Mouse (Mus musculus) lung, embryonic 14.5 days (tissue): ENCODE data around the gene Dglucy. TPM values are rescaled to one million over a fixed set of nuclear protein-coding genes. Genes with fewer than 3 reads are reported as not detected.
"Not testable (repeated sequence)": the region's sequence is repeated elsewhere in the genome, so short reads cannot be mapped to it uniquely, and the experiment has no call there.

Experiments used
- ATAC-seq: fragments of 200-750 bp; cut with Nextera tagmentation; 2 replicates; pipeline ENCODE4 v1.8.0; 2017; ENCODE audit warnings: mild to moderate bottlenecking, moderate TSS enrichment, moderate library complexity; ENCODE audit not compliant: insufficient read depth
- DNase-seq: peaks from one replicate; pipeline ENCODE4 v3.0.0-alpha.2; 2015
- H3K27ac ChIP-seq: fragments of 300-500 bp; sonication (generic); 2 replicates; pipeline ENCODE4 v1.5.1; 2014; ENCODE audit warnings: low read depth, mild to moderate bottlenecking, moderate library complexity
- H3K27me3 ChIP-seq: fragments of 300-500 bp; sonication (generic); 2 replicates; pipeline ENCODE4 v1.6.1; 2014; ENCODE audit warnings: low read length, control low read depth; ENCODE audit not compliant: insufficient read depth
- H3K36me3 ChIP-seq: fragments of 300-500 bp; sonication (generic); 2 replicates; pipeline ENCODE4 v1.6.1; 2014; ENCODE audit warnings: control low read depth; ENCODE audit not compliant: insufficient read depth
- H3K4me1 ChIP-seq: fragments of 300-500 bp; sonication (generic); 2 replicates; pipeline ENCODE4 v1.6.1; 2014; ENCODE audit warnings: antibody characterized with exemption, control low read depth; ENCODE audit not compliant: insufficient read depth
- H3K4me2 ChIP-seq: fragments of 300-500 bp; sonication (generic); 2 replicates; pipeline ENCODE4 v1.6.1; 2014; ENCODE audit warnings: mild to moderate bottlenecking
- H3K4me3 ChIP-seq: fragments of 300-500 bp; sonication (generic); 2 replicates; pipeline ENCODE4 v1.5.1; 2014; ENCODE audit warnings: low read depth, low read length
- H3K9ac ChIP-seq: fragments of 300-500 bp; sonication (generic); 2 replicates; pipeline ENCODE4 v1.6.1; 2014
- H3K9me3 ChIP-seq: fragments of 300-500 bp; sonication (generic); 2 replicates; pipeline ENCODE4 v1.6.1; 2016; ENCODE audit warnings: low read depth, low read length, control low read depth
- CTCF ChIP-seq: IDR thresholded peaks from 2 replicates; pipeline ENCODE4 v1.5.1; 2016; ENCODE audit warnings: antibody characterized with exemption, low read depth
- WGBS: fragments of 180-500 bp; shearing (Covaris S2); extraction: QIAGEN DNeasy Blood & Tissue Kit; methylation state at CpG from one replicate; pipeline ENCODE4 v1.1.7; 2014; 5-methylcytosine and 5-hydroxymethylcytosine counted together
- polyA plus RNA-seq: library from polyadenylated mRNA; unstranded; fragments of >200 nt; fragmentation: Nextera tagmentation; extraction: Ambion mirVana; gene quantifications from 2 replicates; pipeline ENCODE4 v1.2.1, GENCODE M21; 2014

The Dglucy gene
- polyA plus RNA-seq, 1 experiment from 2014 or later, result 3.8 TPM

DNA sequence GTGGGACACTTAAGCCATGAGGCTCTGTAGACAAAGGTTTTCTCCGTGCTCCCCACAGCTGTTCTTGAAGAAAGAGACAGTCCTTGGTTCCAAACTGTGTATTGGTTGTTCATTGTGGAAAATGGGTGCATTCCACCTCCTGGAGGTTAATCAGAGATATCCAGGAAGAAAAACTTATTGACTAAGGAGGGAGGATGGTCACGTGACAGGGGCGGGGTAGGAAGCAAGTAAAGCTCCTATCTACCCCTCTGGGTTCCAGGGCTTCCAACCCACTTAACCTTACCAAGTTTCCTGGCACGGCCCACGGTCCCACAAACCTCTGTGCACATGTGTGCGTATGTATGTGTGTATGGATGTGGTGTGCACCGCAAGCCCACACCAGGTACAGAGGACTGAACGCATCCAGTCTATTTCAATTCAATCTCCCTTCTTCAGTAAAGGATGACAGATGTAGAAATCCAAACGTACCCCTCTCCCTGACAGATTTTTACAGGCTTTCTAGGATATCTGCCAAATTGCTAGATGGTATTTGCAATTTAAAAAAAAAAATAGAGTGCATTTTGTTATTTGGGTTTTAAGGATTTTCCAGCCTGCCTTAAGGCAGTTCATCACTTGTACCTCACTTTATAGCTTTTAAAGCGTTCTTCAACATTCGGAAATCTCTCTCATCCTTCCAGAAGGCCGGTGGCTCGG lies 2.7 kb downstream of the Dglucy start:
- WGBS, result 83% methylated on average over 13 of the region's 13 CpGs
- ATAC-seq, result no peak
- no peak overlapping the region for H3K4me3 ChIP-seq

DNA sequence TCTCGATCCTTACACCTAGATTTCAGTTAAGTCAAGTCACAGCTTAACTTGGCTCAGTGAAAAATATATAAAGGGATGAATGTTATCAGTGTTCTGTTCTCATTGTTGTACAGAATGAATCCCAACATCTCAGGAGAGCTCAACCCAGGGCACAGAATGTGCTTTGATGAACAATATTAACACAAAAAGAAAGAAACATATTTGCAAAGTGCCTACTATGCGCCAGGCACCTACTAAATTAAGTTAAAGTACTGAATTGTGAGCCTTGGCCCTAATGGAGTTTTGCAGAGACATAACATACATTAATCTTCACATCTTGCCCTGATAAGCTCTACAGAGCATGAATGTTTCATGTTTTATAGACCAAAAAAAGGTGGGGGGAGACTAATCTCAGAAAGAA lies 5.3 kb downstream of the Dglucy start:
- Histone ChIP-seq H3K4me1 (0 out of 2 replicates have a peak, but pooled peaks cover 3% of the 10 kb centered on the region), H3K27me3 (no peaks in the 10 kb centered on the region), H3K36me3 (no peaks in the 10 kb centered on the region), H3K27ac (no peak overlapping the region), H3K9ac (no peak overlapping the region), H3K4me2 (no peak overlapping the region), H3K9me3 (no peaks in the 10 kb centered on the region), H3K4me3 (no peak overlapping the region)
- no peak for TF ChIP-seq CTCF
- ATAC-seq (no peak), DNase-seq (no peak)
- WGBS, result 72% methylated on average over 2 of the region's 2 CpGs

More for the DNA sequence above, 2.7 kb downstream of the Dglucy start:
- TF ChIP-seq CTCF, result no peak
- H3K4me2 ChIP-seq, result no peak overlapping the region
- H3K27me3 ChIP-seq, result no peaks in the 10 kb centered on the region
- DNase-seq, result no peak
- H3K9me3 ChIP-seq, result no peaks in the 10 kb centered on the region
- H3K27ac ChIP-seq, result no peak overlapping the region
- H3K36me3 ChIP-seq, result no peaks in the 10 kb centered on the region
- peaks cover 4% of the 10 kb centered on the region; the same call in 1 of the 2 replicates for H3K4me1 ChIP-seq
- no peak overlapping the region for H3K9ac ChIP-seq

DNA sequence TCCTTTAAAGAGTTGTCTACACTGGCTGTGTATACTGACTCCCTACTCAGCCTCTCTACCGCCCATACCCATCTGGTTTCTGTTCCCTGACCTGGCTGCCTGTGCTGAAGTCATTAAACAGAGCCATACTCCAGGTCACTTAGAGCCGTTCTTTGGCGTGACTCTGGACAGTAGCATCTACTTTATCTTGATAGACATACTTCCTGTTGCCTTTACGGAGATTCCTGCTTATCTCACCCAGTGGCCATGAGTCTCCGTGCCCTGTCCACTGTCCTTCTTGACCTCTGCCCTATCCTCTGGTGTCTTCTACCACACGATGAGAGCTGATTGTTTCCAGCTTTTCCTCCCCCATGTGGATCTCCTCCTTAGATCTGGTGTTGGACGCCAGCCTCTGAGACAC lies 6.5 kb downstream of the Dglucy start:
- DNase-seq (no peak), ATAC-seq (no peak)
- Histone ChIP-seq H3K9ac (no peak overlapping the region), H3K27ac (no peak overlapping the region), H3K36me3 (no peaks in the 10 kb centered on the region), H3K9me3 (no peaks in the 10 kb centered on the region), H3K4me3 (no peak overlapping the region), H3K27me3 (no peaks in the 10 kb centered on the region), H3K4me2 (no peak overlapping the region), H3K4me1 (no peaks in the 10 kb centered on the region)
- no peak for TF ChIP-seq CTCF
- WGBS, result 32% methylated on average over 7 of the region's 7 CpGs

- Histone ChIP-seq H3K27ac (no peak overlapping the region), H3K4me2 (no peak overlapping the region), H3K9me3 (no peaks in the 10 kb centered on the region), H3K36me3 (no peaks in the 10 kb centered on the region), H3K9ac (no peak overlapping the region), H3K4me1 (no peaks in the 10 kb centered on the region), H3K4me3 (no peak overlapping the region), H3K27me3 (no peaks in the 10 kb centered on the region)
- WGBS, result 48% methylated on average over 3 of the region's 3 CpGs
- DNase-seq (no peak), ATAC-seq (no peak)
- no peak for TF ChIP-seq CTCF
Observed at GRCm38 (mm10) chr12:100789981-100790550, 11.2 kb downstream of the Dglucy start.

DNA sequence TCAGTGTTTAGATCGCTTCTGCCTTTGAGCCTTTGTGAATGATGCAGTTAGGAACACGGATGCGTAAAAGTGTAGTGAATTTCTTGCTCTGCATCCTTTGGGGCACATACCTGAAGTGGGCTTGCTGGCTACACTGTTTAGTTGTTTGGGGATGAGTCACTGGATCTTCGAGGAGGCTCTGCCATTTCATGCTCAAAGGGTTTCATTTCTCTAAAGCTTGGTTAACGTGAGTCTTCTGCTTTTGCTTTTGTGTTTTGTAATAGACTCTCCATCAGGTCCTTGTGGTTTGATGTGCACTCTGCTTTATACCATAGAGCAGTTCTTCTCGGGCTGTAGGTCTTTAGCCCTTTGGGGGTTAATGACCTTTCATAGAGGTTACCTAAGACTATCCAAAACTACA lies 12.6 kb downstream of the Dglucy start:
- Histone ChIP-seq H3K4me3 (no peak overlapping the region), H3K9me3 (no peaks in the 10 kb centered on the region), H3K4me2 (no peak overlapping the region), H3K9ac (no peak overlapping the region), H3K27ac (no peak overlapping the region), H3K36me3 (no peaks in the 10 kb centered on the region), H3K27me3 (no peaks in the 10 kb centered on the region), H3K4me1 (no peaks in the 10 kb centered on the region)
- no peak for ATAC-seq
- TF ChIP-seq CTCF, result no peak
- 79% methylated on average over 6 of the region's 6 CpGs for WGBS
- no peak for DNase-seq

DNA sequence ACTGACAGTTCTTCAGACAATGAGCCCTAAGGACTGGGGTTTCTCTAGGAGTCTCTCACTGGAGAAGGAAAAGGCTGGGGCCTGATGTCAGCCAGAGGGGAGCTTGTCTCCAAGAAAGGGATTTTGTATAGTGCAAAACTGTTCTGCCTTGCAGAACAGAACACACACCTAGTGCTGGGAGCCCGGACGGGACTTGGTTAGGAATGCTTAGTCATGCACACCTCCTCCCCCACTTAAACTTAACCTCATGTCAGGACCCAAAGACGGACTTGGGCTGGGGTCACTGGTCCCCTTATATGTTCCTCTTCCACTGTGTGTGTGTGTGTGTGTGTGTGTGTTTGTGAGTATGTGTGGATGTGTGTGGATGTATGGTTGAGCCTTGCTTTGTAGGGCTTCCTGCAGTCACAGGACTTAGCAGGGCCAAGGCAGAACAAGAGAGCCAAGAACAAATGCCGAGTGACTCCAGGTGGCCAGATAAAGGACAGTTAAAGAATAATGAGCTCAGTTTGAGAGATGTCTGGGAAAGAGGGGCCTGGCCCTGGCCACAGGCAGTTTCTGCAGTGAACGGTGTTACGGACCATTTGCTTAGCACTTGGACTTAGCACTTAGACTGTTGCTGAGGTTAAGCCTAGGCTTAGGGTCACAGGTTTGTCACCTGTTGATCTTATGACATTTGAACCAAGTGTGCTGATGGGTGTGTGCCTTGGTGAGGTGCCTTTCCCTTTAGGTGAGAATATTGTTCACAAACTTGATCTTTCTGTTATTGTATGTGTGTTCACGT lies 15.8 kb downstream of the Dglucy start:
- Histone ChIP-seq H3K27ac (no peak overlapping the region), H3K9ac (no peak overlapping the region), H3K4me2 (no peak overlapping the region), H3K4me1 (no peaks in the 10 kb centered on the region), H3K36me3 (no peaks in the 10 kb centered on the region), H3K9me3 (no peaks in the 10 kb centered on the region), H3K27me3 (no peaks in the 10 kb centered on the region), H3K4me3 (no peak overlapping the region)
- no peak for ATAC-seq
- no peak for DNase-seq
- TF ChIP-seq CTCF, result no peak
- WGBS, result 43% methylated on average over 7 of the region's 7 CpGs

DNA sequence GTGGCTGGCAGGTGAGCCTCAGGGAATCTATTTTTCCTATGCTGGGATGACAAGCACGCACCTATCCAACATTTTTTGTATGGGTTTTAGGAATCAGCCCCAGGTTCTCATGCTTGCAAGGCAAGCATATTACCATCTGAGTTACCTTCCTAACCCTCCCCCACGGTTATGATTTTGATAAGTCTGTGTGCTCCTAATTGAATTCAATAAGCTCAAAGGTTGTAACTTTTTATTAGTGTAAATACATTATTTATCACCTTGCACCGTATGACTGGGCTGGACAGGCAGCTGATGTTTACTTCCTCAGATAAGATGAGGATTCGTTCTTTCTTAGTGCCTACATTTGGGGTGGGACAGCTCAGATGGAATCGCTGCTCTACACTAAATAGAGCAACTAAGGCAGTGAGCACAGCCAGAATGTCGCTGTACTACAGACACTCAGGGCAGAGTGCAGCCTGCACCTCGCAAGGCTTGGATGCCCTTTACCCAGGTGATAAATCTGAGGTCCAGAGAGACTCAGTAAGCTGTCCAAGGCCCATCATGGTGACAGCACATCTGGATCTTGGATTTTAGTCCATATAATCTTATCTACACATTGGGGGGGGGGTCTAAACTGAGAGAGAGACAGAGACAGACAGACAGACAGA lies 16.7 kb downstream of the Dglucy start:
- Histone ChIP-seq H3K27me3 (no peaks in the 10 kb centered on the region), H3K4me3 (no peak overlapping the region), H3K27ac (no peak overlapping the region), H3K9me3 (no peaks in the 10 kb centered on the region), H3K4me1 (no peaks in the 10 kb centered on the region), H3K36me3 (no peaks in the 10 kb centered on the region), H3K4me2 (no peak overlapping the region), H3K9ac (no peak overlapping the region)
- TF ChIP-seq CTCF, result no peak
- WGBS, result 60% methylated on average over 7 of the region's 7 CpGs
- DNase-seq (no peak), ATAC-seq (no peak)

GRCm38 (mm10) chr12:100803391-100803790 lies 24.5 kb downstream of the Dglucy start:
- not testable (repeated sequence) for ATAC-seq, H3K9ac ChIP-seq, H3K27me3 ChIP-seq, H3K27ac ChIP-seq, H3K36me3 ChIP-seq, H3K4me1 ChIP-seq, H3K4me3 ChIP-seq, DNase-seq, H3K9me3 ChIP-seq, H3K4me2 ChIP-seq
- 91% methylated on average over 19 of the region's 19 CpGs for WGBS
